Mouse (Mus musculus): ENCODE measurements around the gene Asb17. TPM values are rescaled to one million over a fixed set of nuclear protein-coding genes. Genes with fewer than 3 reads are reported as not detected.

The Asb17 gene
- total and polyA plus RNA-seq, 2 experiments from 2014 or later, result 0.18 TPM; not detected in 1

GRCm38 (mm10) chr3:153845500-153845899 lies 1.5 kb downstream of the Asb17 start:
- TF ChIP-seq CTCF (IDR thresholded peaks at IDR 0.05; ENCODE audit: low read depth) (no peak), EP300 (IDR thresholded peaks at IDR 0.05; ENCODE audit: low read depth) (no peak)
- H3K4me2 ChIP-seq (ENCODE audit: low read depth, low read length), result no peak overlapping the region
- H3K4me1 ChIP-seq (ENCODE audit: control insufficient read depth, insufficient read depth), result peaks cover 22% of the 10 kb centered on the region
- no peak overlapping the region for H3K27ac ChIP-seq (ENCODE audit: low read depth)
- no peak overlapping the region for H3K4me3 ChIP-seq (ENCODE audit: low read depth, low read length)
- no peak for ATAC-seq (ENCODE audit: insufficient read depth, low read depth)
- 73% methylated on average over 2 of the region's 2 CpGs for WGBS
- H3K36me3 ChIP-seq (replicated peaks; ENCODE audit: control insufficient read depth, insufficient read depth, low read length), result no peaks in the 10 kb centered on the region
- no peaks in the 10 kb centered on the region for H3K27me3 ChIP-seq (ENCODE audit: control insufficient read depth, insufficient read depth, low read length)
- no peak overlapping the region for H3K9ac ChIP-seq (replicated peaks; ENCODE audit: low read depth, low read length)
- no peak for DNase-seq (ENCODE audit: low spot score)
- H3K9me3 ChIP-seq (replicated peaks; ENCODE audit: control insufficient read depth, low read length), result no peaks in the 10 kb centered on the region

GRCm38 (mm10) chr3:153846109-153846508 lies 2.1 kb downstream of the Asb17 start:
- 92% methylated on average over 4 of the region's 4 CpGs for WGBS
- peaks cover 22% of the 10 kb centered on the region for H3K4me1 ChIP-seq (ENCODE audit: control insufficient read depth, insufficient read depth)
- no peak overlapping the region for H3K9ac ChIP-seq (replicated peaks; ENCODE audit: low read depth, low read length)
- no peaks in the 10 kb centered on the region for H3K9me3 ChIP-seq (replicated peaks; ENCODE audit: control insufficient read depth, low read length)
- H3K27me3 ChIP-seq (ENCODE audit: control insufficient read depth, insufficient read depth, low read length), result no peaks in the 10 kb centered on the region
- no peak overlapping the region for H3K4me3 ChIP-seq (ENCODE audit: low read depth, low read length)
- ATAC-seq (ENCODE audit: insufficient read depth, low read depth) (no peak), DNase-seq (ENCODE audit: low spot score) (no peak)
- no peaks in the 10 kb centered on the region for H3K36me3 ChIP-seq (replicated peaks; ENCODE audit: control insufficient read depth, insufficient read depth, low read length)
- H3K4me2 ChIP-seq (ENCODE audit: low read depth, low read length), result no peak overlapping the region
- TF ChIP-seq CTCF (IDR thresholded peaks at IDR 0.05; ENCODE audit: low read depth) (no peak), EP300 (IDR thresholded peaks at IDR 0.05; ENCODE audit: low read depth) (no peak)
- H3K27ac ChIP-seq (ENCODE audit: low read depth), result no peak overlapping the region

- H3K9ac ChIP-seq (replicated peaks; ENCODE audit: low read depth, low read length), result no peak overlapping the region
- no peak overlapping the region for H3K4me2 ChIP-seq (ENCODE audit: low read depth, low read length)
- no peak overlapping the region for H3K27ac ChIP-seq (ENCODE audit: low read depth)
- no peak overlapping the region for H3K4me3 ChIP-seq (ENCODE audit: low read depth, low read length)
- 69% methylated on average over 7 of the region's 7 CpGs for WGBS
- peaks cover 22% of the 10 kb centered on the region for H3K4me1 ChIP-seq (ENCODE audit: control insufficient read depth, insufficient read depth)
- H3K27me3 ChIP-seq (ENCODE audit: control insufficient read depth, insufficient read depth, low read length), result no peaks in the 10 kb centered on the region
- no peak for TF ChIP-seq EP300 (IDR thresholded peaks at IDR 0.05; ENCODE audit: low read depth)
- no peak for TF ChIP-seq CTCF (IDR thresholded peaks at IDR 0.05; ENCODE audit: low read depth)
- no peaks in the 10 kb centered on the region for H3K9me3 ChIP-seq (replicated peaks; ENCODE audit: control insufficient read depth, low read length)
- H3K36me3 ChIP-seq (replicated peaks; ENCODE audit: control insufficient read depth, insufficient read depth, low read length), result no peaks in the 10 kb centered on the region
- no peak for DNase-seq (ENCODE audit: low spot score)
- ATAC-seq (ENCODE audit: insufficient read depth, low read depth), result no peak
These were observed 3.3 kb downstream of the Asb17 start for GRCm38 (mm10) chr3:153847207-153847733.

GRCm38 (mm10) chr3:153849368-153850015 lies 5.5 kb downstream of the Asb17 start:
- peak; percentile 77 for DNase-seq (ENCODE audit: low spot score)

GRCm38 (mm10) chr3:153850759-153851158 lies 6.8 kb downstream of the Asb17 start:
- H3K9ac ChIP-seq (replicated peaks; ENCODE audit: low read depth, low read length), result no peak overlapping the region
- H3K4me3 ChIP-seq (ENCODE audit: low read depth, low read length), result no peak overlapping the region
- DNase-seq (ENCODE audit: low spot score) (no peak), ATAC-seq (ENCODE audit: insufficient read depth, low read depth) (no peak)
- TF ChIP-seq CTCF (IDR thresholded peaks at IDR 0.05; ENCODE audit: low read depth), result no peak
- TF ChIP-seq EP300 (IDR thresholded peaks at IDR 0.05; ENCODE audit: low read depth), result no peak
- no peak overlapping the region for H3K27ac ChIP-seq (ENCODE audit: low read depth)
- no peaks in the 10 kb centered on the region for H3K36me3 ChIP-seq (replicated peaks; ENCODE audit: control insufficient read depth, insufficient read depth, low read length)
- H3K27me3 ChIP-seq (ENCODE audit: control insufficient read depth, insufficient read depth, low read length), result peaks cover 8% of the 10 kb centered on the region; the same call in 1 of the 2 replicates
- no peak overlapping the region for H3K4me2 ChIP-seq (ENCODE audit: low read depth, low read length)
- H3K9me3 ChIP-seq (replicated peaks; ENCODE audit: control insufficient read depth, low read length), result no peaks in the 10 kb centered on the region
- 91% methylated on average over 7 of the region's 7 CpGs for WGBS
- peaks cover 22% of the 10 kb centered on the region for H3K4me1 ChIP-seq (ENCODE audit: control insufficient read depth, insufficient read depth)

More at GRCm38 (mm10) chr3:153849368-153850015, 5.5 kb downstream of the Asb17 start:
- Histone ChIP-seq H3K9me3 (replicated peaks; ENCODE audit: control insufficient read depth, low read length) (no peaks in the 10 kb centered on the region), H3K4me3 (ENCODE audit: low read depth, low read length) (no peak overlapping the region), H3K36me3 (replicated peaks; ENCODE audit: control insufficient read depth, insufficient read depth, low read length) (no peaks in the 10 kb centered on the region), H3K27ac (ENCODE audit: low read depth) (no peak overlapping the region), H3K4me1 (ENCODE audit: control insufficient read depth, insufficient read depth) (peaks cover 22% of the 10 kb centered on the region), H3K4me2 (ENCODE audit: low read depth, low read length) (peak overlapping the region; percentile 7; the same call in 1 of the 2 replicates), H3K27me3 (ENCODE audit: control insufficient read depth, insufficient read depth, low read length) (peaks cover 8% of the 10 kb centered on the region; the same call in 1 of the 2 replicates), H3K9ac (replicated peaks; ENCODE audit: low read depth, low read length) (no peak overlapping the region)
- TF ChIP-seq EP300 (IDR thresholded peaks at IDR 0.05; ENCODE audit: low read depth), result 0 out of 2 replicates have a peak, but pooled peaks have one; percentile 26
- no peak for TF ChIP-seq CTCF (IDR thresholded peaks at IDR 0.05; ENCODE audit: low read depth)
- ATAC-seq (ENCODE audit: insufficient read depth, low read depth), result peak; percentile 88
- WGBS, result 0% methylated on average over 5 of the region's 5 CpGs
